Mouse (Mus musculus): ENCODE results near the gene Aldh1a7.
"Not testable (repeated sequence)": the region's sequence is repeated elsewhere in the genome, so short reads cannot be mapped to it uniquely, and the experiment has no call there.

Gene Aldh1a7

DNA sequence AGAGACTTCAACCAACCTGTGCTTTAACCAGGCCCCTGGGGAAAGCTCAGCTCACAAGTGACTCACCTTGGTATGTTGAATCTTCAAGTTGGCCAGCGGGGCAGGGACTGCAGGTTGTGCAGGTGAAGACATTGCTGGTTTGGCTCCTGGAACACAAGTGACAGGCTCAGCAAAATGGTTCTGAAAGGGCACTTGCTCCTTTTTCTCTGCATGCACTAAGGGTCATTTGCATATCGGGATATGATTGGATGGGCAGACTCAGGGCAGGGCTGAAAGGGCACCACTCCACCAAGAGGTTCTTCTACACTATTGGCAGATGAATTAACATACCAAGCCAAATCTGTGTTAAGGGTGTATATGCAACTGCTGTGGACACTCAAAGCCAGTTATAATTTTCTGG is at the start of gene Aldh1a7:
Aldh1a7 (minus strand) TSS at position 182 of the 400 bp plus-strand sequence.
- DNase-seq (ENCODE audit: low spot score in 2 of 2): no peak

DNA sequence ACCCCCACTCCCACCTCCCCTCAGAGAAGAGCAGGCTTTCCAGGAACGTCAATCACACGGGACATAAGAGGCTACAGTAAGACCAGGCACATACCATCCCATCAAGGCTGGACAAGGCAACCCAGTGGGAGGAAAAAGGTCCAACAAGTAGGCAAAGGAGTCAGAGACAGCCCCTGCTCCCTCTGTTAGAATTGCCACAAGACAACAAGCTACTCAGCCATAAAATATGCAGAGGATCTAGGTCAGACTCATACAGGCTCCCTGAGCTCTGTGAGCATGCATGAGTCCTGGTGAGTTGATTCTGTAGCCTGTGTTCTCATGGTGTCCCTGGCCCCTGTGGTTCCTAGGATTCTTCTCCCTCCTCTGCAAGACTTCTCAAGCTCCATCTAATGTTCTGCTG is 48.3 kb upstream of the Aldh1a7 start:
- DNase-seq (ENCODE audit: low spot score in 2 of 2): no peak

DNA sequence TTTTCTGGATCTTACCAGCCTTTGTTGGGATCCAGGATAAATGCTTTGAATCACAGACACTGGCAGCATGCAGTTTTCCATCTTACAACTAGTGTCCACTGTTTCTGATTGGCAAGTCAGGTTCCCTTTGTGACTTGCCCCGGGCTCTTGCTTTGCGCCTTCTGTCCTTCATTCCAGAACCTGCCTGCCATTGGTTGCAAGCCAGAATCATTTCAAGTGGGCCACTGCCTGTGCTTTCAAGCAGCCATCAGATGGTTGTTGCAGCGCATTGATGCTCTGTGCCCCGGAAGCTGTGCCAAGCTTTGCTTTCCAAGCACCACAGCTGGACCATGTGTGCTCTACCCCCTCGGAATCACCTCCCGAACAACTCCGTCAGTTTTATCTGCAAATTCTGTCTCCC is 46.6 kb upstream of the Aldh1a7 start:
- DNase-seq (ENCODE audit: low spot score in 2 of 2): no peak

DNA sequence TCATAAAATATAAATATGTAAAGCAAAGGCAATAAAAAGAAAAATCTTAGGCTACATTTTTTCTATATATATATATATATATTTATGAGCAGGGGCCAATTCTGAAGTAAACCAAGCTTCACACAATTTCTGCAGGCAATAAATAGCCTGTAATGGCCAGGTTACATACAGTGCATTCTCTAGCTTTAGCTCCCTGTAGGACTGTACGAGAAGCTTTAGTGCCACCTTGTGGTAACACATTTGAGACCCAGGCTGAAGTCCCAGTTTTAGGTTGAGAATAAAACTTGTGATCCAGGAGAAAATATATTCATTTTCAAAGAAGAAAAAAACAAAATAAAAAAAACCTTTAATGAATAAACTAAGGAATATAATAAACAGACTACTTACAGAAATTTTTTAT is 36.9 kb upstream of the Aldh1a7 start:
- no peak for DNase-seq (ENCODE audit: low spot score in 2 of 2)

DNA sequence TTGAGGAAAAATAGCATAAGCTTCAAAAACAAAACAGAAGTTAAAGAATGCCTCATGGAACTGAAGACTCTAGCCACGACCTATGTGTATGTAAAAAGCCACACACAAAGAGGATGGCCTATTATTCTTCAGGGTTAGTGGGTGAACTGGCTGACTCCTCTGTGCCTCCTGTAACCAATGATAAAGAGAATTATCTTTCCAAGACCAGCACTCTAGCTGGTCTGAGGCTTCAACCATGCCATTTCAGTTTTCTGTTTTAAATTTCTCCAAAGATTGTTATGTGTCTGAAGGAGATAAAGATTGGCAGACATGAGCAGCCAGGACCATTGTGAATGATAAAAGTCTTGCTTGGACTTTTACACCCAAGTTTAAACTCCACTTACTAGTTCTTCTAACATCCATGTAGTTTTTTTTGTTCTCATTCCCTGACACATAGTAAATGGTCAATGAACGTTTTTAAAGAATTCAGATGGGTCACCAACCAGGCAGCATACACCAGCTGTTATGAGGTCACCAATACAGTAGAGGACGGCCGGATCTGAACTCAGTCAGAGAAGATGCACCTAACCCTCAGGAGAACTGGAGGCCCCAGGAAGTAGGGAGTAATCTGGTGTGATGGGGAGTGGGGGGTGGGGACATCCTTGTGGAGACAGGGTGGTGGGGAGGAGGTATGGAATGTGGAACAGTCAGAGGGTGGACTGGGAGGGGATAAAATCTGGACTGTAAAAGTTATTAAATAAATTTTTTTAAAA is 34.5 kb upstream of the Aldh1a7 start:
- DNase-seq (ENCODE audit: low spot score in 2 of 2): no peak

GRCm38 (mm10) chr19:20761119-20761518 is 33.8 kb upstream of the Aldh1a7 start:
- DNase-seq (ENCODE audit: low spot score in 2 of 2): no peak

DNA sequence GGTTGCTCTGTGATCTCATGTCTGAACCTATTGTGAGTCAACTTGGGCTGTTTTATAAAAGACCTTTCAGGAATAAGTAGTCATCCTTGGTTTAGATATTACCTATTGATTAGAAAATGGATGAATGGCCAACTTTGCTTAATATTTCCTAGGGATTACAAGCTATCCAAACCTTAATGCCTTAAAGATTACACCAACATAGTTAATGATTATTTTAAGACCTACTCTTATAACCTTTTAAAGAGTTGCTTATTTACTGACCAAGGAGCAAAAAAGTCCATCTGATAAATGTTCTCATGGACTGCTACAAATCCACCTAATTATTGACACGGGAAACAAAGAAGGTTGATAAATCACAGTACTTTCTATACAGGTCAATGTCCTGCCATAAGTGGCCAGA is 17.3 kb upstream of the Aldh1a7 start:
- DNase-seq (ENCODE audit: low spot score in 2 of 2): no peak

- no peak for DNase-seq (ENCODE audit: low spot score in 2 of 2)
Measured at GRCm38 (mm10) chr19:20728278-20728677, 916 bp upstream of the Aldh1a7 start.

DNA sequence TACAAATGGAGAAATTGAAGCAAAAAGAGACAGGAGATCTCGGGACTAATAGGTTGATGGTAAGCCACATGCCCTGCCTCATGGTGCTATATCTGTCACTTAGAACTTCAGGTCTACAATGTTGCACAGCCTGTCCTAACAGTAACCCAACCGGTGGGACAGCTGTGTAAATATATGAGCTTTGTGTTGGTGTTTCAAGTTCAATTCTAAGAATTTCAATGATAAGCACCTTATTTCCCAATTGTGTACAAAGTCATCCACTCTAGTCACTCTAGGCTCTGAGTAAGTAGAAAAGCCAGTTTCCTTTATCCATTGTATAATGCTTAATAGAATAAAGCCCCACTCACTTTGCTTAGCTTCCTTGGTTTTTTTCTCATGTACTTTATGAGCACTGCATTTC is 4.4 kb downstream of the Aldh1a7 start:
- DNase-seq (ENCODE audit: low spot score in 2 of 2): no peak

DNA sequence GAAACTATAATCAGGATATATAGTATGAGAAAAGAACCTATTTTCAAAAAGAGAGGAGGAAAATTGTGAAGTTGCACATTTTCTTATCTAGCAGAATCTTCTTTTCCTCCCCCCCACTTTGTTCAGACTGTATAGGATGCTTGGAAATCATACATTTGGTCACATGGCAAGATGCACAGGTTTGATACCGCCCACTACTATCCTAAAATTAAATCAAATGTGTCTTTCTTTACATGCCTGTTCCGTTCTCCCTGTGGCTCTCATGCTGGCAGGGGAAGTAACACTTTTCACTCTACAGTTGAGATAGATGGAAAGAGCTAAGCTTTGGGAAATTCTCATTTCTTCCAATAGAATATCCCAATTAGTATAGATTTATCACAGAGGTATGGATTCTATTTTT is 7.1 kb downstream of the Aldh1a7 start:
- no peak for DNase-seq (ENCODE audit: low spot score in 2 of 2)

DNA sequence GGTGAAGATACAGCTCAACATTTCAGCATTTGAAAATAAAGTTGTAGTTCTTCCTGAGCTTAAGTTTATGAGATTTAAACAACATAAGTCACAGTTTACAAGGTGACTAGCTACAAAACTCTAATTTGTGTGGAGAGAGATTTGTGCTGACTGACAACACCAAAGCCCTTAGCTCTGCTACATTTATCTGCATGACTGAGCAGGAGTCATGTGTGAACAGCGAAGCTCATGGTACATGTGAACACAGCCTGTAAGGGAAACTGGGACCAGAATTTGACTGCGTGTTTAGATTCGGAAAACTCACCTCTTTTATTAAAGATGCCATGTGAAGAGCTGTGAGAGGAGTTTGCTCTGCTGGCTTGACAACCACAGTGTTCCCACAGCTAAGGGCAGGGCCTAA is 11.7 kb downstream of the Aldh1a7 start:
- no peak for DNase-seq (ENCODE audit: low spot score in 2 of 2)

- no peak for DNase-seq (ENCODE audit: low spot score in 2 of 2)
Measured at GRCm38 (mm10) chr19:20715093-20715492, 12.3 kb downstream of the Aldh1a7 start.

GRCm38 (mm10) chr19:20714543-20714942 is 12.8 kb downstream of the Aldh1a7 start:
- no peak for DNase-seq (ENCODE audit: low spot score in 2 of 2)

DNA sequence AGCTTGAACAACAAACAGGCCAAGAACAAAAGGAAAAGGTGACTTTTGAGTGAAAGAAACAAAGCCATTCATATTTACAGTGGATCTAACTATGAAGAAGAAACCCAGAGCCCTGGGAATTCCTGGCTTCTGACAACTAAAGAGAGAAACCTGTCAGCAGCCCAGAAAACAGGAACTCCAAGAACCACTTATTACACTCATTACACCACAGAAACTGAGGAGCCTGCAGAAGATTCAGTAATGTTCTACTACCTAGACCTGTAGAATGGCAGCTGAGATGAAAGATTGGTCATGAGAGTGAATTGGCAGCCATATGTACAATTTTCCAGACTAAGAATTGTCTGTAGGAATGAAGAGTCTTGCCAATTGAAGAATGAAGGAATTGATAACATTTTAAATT is 20.2 kb downstream of the Aldh1a7 start:
- DNase-seq (ENCODE audit: low spot score in 2 of 2): no peak

DNA sequence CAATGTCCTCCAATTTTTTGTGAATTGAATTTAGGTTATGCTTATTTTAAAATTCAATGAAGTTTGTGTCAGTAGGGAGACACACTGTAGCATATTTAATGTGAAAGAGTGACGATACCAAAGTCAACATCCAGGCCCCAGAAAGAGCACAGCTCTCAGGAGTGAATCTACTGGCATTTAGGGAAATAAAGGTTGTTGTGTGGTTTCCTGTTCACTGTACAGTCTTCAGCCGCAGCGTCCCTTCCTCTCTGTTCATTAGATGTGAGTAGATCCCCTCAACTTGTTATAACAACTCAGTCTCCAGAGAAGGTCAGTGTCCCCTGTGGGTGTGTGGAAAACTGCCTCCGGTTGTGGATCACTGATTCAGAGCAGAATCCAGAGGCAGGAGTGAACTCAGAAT is 20.6 kb downstream of the Aldh1a7 start:
- no peak for DNase-seq (ENCODE audit: low spot score in 2 of 2)

GRCm38 (mm10) chr19:20702074-20702473 is 25.3 kb downstream of the Aldh1a7 start:
- DNase-seq (ENCODE audit: low spot score in 2 of 2): no peak

- DNase-seq (ENCODE audit: low spot score in 2 of 2): no peak
Measured at GRCm38 (mm10) chr19:20677697-20678355, 49.5 kb downstream of the Aldh1a7 start.

DNA sequence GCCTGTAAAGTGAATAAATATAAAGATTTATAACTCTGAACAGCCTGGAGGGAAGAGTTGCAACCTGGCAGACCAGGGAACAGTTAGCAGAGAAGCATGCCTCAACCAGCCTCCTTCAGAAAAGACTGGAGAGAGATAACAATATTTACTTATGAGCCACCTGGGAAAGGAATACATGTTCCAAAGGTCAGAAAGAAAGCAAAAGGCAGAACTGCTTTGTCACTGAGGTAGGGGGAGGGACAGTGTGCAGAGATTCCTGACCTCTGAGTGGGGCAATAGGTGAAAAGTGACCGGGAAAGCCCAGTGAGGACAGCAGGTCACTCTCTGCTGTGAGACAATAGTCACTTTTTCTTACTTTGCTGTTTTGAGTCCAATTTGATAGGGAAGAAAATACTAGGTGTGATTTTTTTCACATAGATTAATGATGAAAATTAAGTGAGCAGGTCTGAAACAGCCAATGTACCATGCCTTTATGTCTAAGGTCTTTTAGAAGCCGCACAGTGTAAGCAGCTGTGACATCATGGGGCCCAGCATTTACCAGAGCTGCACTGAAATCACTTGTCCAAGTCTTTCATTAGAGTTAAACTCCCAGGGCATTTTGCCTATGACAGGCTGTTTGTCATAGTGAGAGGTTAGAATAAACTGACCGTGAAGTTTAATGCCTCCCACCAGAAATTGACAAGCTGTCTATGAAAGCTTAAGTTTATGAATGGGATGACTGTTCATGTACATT is 73.1 kb downstream of the Aldh1a7 start:
- DNase-seq (ENCODE audit: low spot score in 2 of 2): no peak

DNA sequence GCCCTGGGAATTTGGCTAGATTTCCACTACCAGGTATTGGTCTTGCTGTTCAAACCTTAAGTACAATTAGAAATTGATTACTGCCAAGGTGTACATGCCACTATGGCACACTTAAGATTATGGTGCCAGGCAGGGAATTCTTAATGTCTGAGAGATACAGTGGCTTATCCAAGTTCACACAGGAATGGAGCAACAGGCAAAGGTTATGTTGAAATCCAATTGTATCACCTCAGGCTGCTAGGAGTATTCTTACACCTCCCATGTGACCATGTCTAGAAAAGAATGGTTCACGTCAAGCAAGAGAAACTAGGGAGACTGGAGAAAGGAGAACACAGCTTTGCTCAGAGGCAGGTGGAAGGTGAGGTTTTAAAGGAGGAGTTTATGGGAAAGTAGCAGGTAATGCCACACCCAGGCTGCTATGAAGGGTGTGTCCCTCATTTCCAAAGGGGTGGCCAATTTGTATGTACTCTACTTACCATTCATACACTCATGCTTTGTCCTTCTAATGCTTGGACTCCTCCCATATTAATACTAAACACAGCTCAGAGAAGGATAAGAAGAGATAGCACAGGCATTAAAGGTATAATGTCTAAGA is 74.2 kb downstream of the Aldh1a7 start:
- DNase-seq (ENCODE audit: low spot score in 2 of 2): no peak

GRCm38 (mm10) chr19:20650008-20650407 is 77.4 kb downstream of the Aldh1a7 start:
- no peak for DNase-seq (ENCODE audit: low spot score in 2 of 2)

DNA sequence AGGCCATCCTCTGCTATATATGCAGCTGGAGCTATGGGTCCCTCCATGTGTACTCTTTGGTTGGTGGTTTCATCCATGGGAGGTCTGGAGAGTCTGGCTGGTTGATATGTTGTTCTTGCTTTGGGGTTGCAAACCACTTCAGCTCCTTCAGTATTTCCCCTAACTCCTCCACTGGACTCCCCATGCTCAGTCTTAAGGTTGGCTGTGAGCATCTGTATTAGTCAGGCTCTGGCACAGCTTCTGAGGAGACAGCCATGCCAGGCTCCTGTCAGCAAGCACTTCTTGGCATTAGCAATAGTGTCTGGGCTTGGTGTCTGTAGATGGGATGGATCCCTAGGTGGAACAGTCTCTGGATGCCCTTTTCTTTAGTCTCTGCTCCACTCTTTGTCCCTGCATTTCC is 79.9 kb downstream of the Aldh1a7 start:
- DNase-seq (ENCODE audit: low spot score in 2 of 2): not testable (repeated sequence)

GRCm38 (mm10) chr19:20644346-20644745 is 83.0 kb downstream of the Aldh1a7 start:
- DNase-seq (ENCODE audit: low spot score in 2 of 2): no peak

Measured in frontal cortex, postnatal 25 days (tissue).